Mouse (Mus musculus) spleen, adult 2 months (tissue): ENCODE data around the gene Slc12a1.

Experiments used
- CTCF ChIP-seq: fragments of 200-500 bp; IDR thresholded peaks from 2 replicates; pipeline ENCODE4 v1.5.1; 2011; ENCODE audit warnings: mild to moderate bottlenecking, inconsistent platforms; ENCODE audit not compliant: insufficient read depth, insufficient read length, insufficient replicate concordance; ENCODE audit errors: extremely low read depth
- POLR2A ChIP-seq: fragments of 200-500 bp; IDR thresholded peaks from 2 replicates; pipeline ENCODE4 v1.6.1; 2011; ENCODE audit warnings: low read depth, low read length, inconsistent platforms

- TF ChIP-seq CTCF (no peak), POLR2A (no peak)
Observed at GRCm38 (mm10) chr2:125208894-125209596, 56.7 kb downstream of the Slc12a1 start.
